Mouse (Mus musculus): Measurements from ENCODE around the gene Dysf.
A peak's percentile ranks its signal among the peaks of the same experiment; 100 is the strongest.

The Dysf gene

GRCm38 (mm10) chr6:84051032-84051431 lies 42.6 kb downstream of the Dysf start:
- no peak for DNase-seq (ENCODE audit: low spot score in 2 of 2)

GRCm38 (mm10) chr6:84053874-84054530 lies 45.6 kb downstream of the Dysf start:
- no peak for DNase-seq (ENCODE audit: low spot score in 2 of 2)

- no peak for DNase-seq (ENCODE audit: low spot score in 2 of 2)
Measured at GRCm38 (mm10) chr6:84055619-84056018, 47.2 kb downstream of the Dysf start.

GRCm38 (mm10) chr6:84057216-84057615 lies 48.8 kb downstream of the Dysf start:
- no peak for DNase-seq (ENCODE audit: low spot score in 2 of 2)

GRCm38 (mm10) chr6:84058671-84059141 lies 50.3 kb downstream of the Dysf start:
- no peak for DNase-seq (ENCODE audit: low spot score in 2 of 2)

- DNase-seq (ENCODE audit: low spot score in 2 of 2) = no peak
Measured at GRCm38 (mm10) chr6:84059771-84060414, 51.5 kb downstream of the Dysf start.

- DNase-seq (ENCODE audit: low spot score in 2 of 2) = no peak
Measured at GRCm38 (mm10) chr6:84061328-84061727, 52.9 kb downstream of the Dysf start.

- no peak for DNase-seq (ENCODE audit: low spot score in 2 of 2)
Measured at GRCm38 (mm10) chr6:84062541-84062940, 54.2 kb downstream of the Dysf start.

GRCm38 (mm10) chr6:84068236-84068635 lies 59.8 kb downstream of the Dysf start:
- DNase-seq (ENCODE audit: low spot score in 2 of 2) = no peak

GRCm38 (mm10) chr6:84070251-84070650 lies 61.9 kb downstream of the Dysf start:
- DNase-seq (ENCODE audit: low spot score in 2 of 2) = no peak

- DNase-seq (ENCODE audit: low spot score in 2 of 2) = no peak
Measured at GRCm38 (mm10) chr6:84072574-84072973, 64.2 kb downstream of the Dysf start.

GRCm38 (mm10) chr6:84078172-84078571 lies 69.8 kb downstream of the Dysf start:
- DNase-seq (ENCODE audit: low spot score in 2 of 2) = no peak

GRCm38 (mm10) chr6:84080631-84081030 lies 72.2 kb downstream of the Dysf start:
- DNase-seq (ENCODE audit: low spot score in 2 of 2) = no peak

- DNase-seq (ENCODE audit: low spot score in 2 of 2) = no peak
Measured at GRCm38 (mm10) chr6:84084757-84085156, 76.4 kb downstream of the Dysf start.

- peak; percentile 11 to 18 for DNase-seq (ENCODE audit: low spot score in 2 of 2)
Measured at GRCm38 (mm10) chr6:84093473-84093872, 85.1 kb downstream of the Dysf start.

GRCm38 (mm10) chr6:84094536-84094935 lies 86.1 kb downstream of the Dysf start:
- no peak for DNase-seq (ENCODE audit: low spot score in 2 of 2)

GRCm38 (mm10) chr6:84094998-84095397 lies 86.6 kb downstream of the Dysf start:
- DNase-seq (ENCODE audit: low spot score in 2 of 2) = peak; percentile 30 to 60

GRCm38 (mm10) chr6:84095882-84096281 lies 87.5 kb downstream of the Dysf start:
- DNase-seq (ENCODE audit: low spot score in 2 of 2) = peak in 1 of 2 experiments; percentile 31

GRCm38 (mm10) chr6:84102002-84102401 lies 93.6 kb downstream of the Dysf start:
- no peak for DNase-seq (ENCODE audit: low spot score in 2 of 2)

GRCm38 (mm10) chr6:84105148-84106022 lies 97.0 kb downstream of the Dysf start:
- peak in 1 of 2 experiments; percentile 9 for DNase-seq (ENCODE audit: low spot score in 2 of 2)

- DNase-seq (ENCODE audit: low spot score in 2 of 2) = no peak
Measured at GRCm38 (mm10) chr6:84106082-84106481, 97.7 kb downstream of the Dysf start.

GRCm38 (mm10) chr6:84110377-84110776 lies 102.0 kb downstream of the Dysf start:
- no peak for DNase-seq (ENCODE audit: low spot score in 2 of 2)
